Mouse (Mus musculus) kidney, embryonic 15.5 days (tissue): ENCODE measurements at regions not wholly inside any gene's neighbourhood (a gene's known extent, or its start where the extent isn't known, plus 50 kb on each side); places are given as distances from the start of the nearest gene placed in this dataset.
A peak's percentile ranks its signal among the peaks of the same experiment; 100 is the strongest.

ENCODE experiments used
- ATAC-seq: fragments of 200-750 bp; cut with Nextera tagmentation; replicated peaks from 2 replicates; pipeline ENCODE4 v1.8.0; 2017; ENCODE audit warnings: moderate TSS enrichment; ENCODE audit not compliant: low FRiP score
- H3K27ac ChIP-seq: fragments of 300-500 bp; sonication (generic); 2 replicates; pipeline ENCODE4 v1.5.1; 2015; ENCODE audit warnings: mild to moderate bottlenecking, inconsistent platforms
- H3K27me3 ChIP-seq: fragments of 300-500 bp; sonication (generic); 2 replicates; pipeline ENCODE4 v1.6.1; 2015; ENCODE audit warnings: inconsistent platforms
- H3K36me3 ChIP-seq: fragments of 300-500 bp; sonication (generic); 2 replicates; pipeline ENCODE4 v1.6.1; 2015; ENCODE audit warnings: inconsistent platforms
- H3K4me1 ChIP-seq: fragments of 300-500 bp; sonication (generic); 2 replicates; pipeline ENCODE4 v1.6.1; 2015; ENCODE audit warnings: inconsistent platforms
- H3K4me2 ChIP-seq: fragments of 300-500 bp; sonication (generic); 2 replicates; pipeline ENCODE4 v1.6.1; 2015; ENCODE audit warnings: moderate library complexity, mild to moderate bottlenecking, inconsistent platforms
- H3K4me3 ChIP-seq: fragments of 300-500 bp; sonication (generic); replicated peaks from 2 replicates; pipeline ENCODE4 v1.5.1; 2015; ENCODE audit warnings: mild to moderate bottlenecking, inconsistent platforms
- H3K9ac ChIP-seq: fragments of 300-500 bp; sonication (generic); 2 replicates; pipeline ENCODE4 v1.6.1; 2015; ENCODE audit warnings: mild to moderate bottlenecking, inconsistent platforms
- H3K9me3 ChIP-seq: fragments of 300-500 bp; sonication (generic); replicated peaks from 2 replicates; pipeline ENCODE4 v1.6.1; 2016; ENCODE audit warnings: inconsistent platforms
- WGBS: fragments of 180-500 bp; shearing (Covaris S2); methylation state at CpG from one replicate; pipeline ENCODE4 v1.1.7; 2015; ENCODE audit warnings: mixed read lengths; 5-methylcytosine and 5-hydroxymethylcytosine counted together

DNA sequence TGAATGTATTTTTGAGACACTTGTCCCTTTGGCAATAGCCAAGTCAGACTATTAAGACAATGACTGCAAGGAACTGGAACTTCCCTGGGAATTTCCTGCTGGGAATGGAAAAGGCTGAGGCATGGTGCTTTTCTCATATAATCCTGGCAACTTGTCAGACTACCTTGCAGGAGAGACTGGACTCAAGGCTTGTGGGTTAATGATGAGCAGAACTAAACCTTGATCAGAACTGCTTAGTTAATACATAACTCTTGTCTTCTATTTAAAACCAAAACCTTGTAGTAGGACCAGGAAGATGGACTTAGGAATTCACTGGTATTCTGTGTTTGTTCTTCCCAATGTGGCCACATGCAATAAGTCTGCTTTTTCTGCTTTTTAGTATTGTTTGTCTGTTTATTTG lies 579.3 kb upstream of the Plxna2 start:
- Histone ChIP-seq H3K4me2 (no peak overlapping the region), H3K27ac (no peak overlapping the region), H3K9ac (no peak overlapping the region), H3K27me3 (no peaks in the 10 kb centered on the region), H3K4me3 (no peak overlapping the region), H3K9me3 (no peaks in the 10 kb centered on the region), H3K4me1 (peaks cover 5% of the 10 kb centered on the region; the same call in 1 of the 2 replicates), H3K36me3 (no peaks in the 10 kb centered on the region)
- ATAC-seq, result peak; percentile 77

- Histone ChIP-seq H3K27me3 (no peaks in the 10 kb centered on the region), H3K4me2 (no peak overlapping the region), H3K27ac (no peak overlapping the region), H3K4me1 (no peaks in the 10 kb centered on the region), H3K4me3 (no peak overlapping the region), H3K36me3 (no peaks in the 10 kb centered on the region), H3K9me3 (no peaks in the 10 kb centered on the region), H3K9ac (no peak overlapping the region)
- no peak for ATAC-seq
- WGBS, result 77% methylated on average over 5 of the region's 5 CpGs
These were observed 583.7 kb upstream of the Plxna2 start for GRCm38 (mm10) chr1:194034199-194034883.

DNA sequence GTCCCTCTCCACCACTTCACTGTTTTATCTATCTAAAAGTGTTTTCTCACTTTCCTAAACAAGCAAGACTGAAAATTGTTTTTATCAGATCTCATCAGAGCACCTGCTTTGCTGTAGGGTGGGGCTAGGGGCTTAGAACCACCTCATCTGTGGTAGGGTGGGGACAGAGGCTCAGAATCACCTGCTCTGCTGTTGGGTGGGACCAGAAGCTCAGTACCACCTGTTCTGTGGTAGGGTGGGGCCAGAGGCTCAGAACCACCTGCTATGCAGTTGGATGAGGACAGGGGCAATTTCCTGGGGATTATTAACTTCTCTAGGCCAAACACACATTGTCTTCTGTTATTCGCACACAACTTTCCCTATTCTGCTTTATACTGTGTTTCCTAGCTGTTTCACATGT lies 585.4 kb upstream of the Plxna2 start:
- Histone ChIP-seq H3K4me2 (no peak overlapping the region), H3K27me3 (no peaks in the 10 kb centered on the region), H3K4me3 (no peak overlapping the region), H3K36me3 (no peaks in the 10 kb centered on the region), H3K4me1 (no peaks in the 10 kb centered on the region), H3K9me3 (no peaks in the 10 kb centered on the region), H3K9ac (no peak overlapping the region), H3K27ac (no peak overlapping the region)
- ATAC-seq, result no peak
- 97% methylated on average over 1 of the region's 1 CpGs for WGBS

GRCm38 (mm10) chr1:194030651-194031228 lies 587.3 kb upstream of the Plxna2 start:
- no peaks in the 10 kb centered on the region for H3K27me3 ChIP-seq
- 64% methylated on average over 3 of the region's 3 CpGs for WGBS
- H3K36me3 ChIP-seq, result no peaks in the 10 kb centered on the region
- no peak overlapping the region for H3K4me3 ChIP-seq
- no peaks in the 10 kb centered on the region for H3K4me1 ChIP-seq
- H3K9me3 ChIP-seq, result no peaks in the 10 kb centered on the region
- no peak for ATAC-seq
- H3K4me2 ChIP-seq, result no peak overlapping the region
- H3K9ac ChIP-seq, result no peak overlapping the region
- no peak overlapping the region for H3K27ac ChIP-seq

- ATAC-seq, result peak; percentile 70; the same call in 1 of the 2 replicates
- WGBS, result 61% methylated on average over 7 of the region's 7 CpGs
These were observed 590.9 kb upstream of the Plxna2 start for GRCm38 (mm10) chr1:194026958-194027692.

DNA sequence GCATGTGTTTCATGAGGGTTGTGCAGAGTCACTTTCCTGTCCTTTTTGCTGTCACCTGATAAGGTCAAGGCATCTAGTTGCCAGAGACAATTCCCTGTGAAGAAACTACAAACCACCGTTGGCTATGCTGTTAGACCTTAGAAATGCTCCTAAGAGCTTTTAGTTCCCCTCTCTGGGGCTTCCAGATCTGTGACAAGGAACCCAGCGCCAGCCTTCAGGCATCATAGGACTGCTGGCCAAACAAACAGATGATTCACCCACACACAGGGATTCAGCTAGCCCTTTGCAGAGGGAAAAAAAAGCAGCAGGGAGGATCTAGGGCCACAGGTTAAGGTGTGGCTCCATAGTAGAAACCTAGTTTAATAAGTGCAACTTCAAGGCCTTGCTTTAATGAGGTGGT lies 591.8 kb upstream of the Plxna2 start:
- no peaks in the 10 kb centered on the region for H3K36me3 ChIP-seq
- no peak overlapping the region for H3K4me2 ChIP-seq
- WGBS, result 58% methylated on average over 2 of the region's 2 CpGs
- ATAC-seq, result no peak
- H3K9ac ChIP-seq, result no peak overlapping the region
- H3K27me3 ChIP-seq, result no peaks in the 10 kb centered on the region
- no peaks in the 10 kb centered on the region for H3K4me1 ChIP-seq
- H3K27ac ChIP-seq, result no peak overlapping the region
- no peak overlapping the region for H3K4me3 ChIP-seq
- H3K9me3 ChIP-seq, result no peaks in the 10 kb centered on the region

More at GRCm38 (mm10) chr1:194026958-194027692, 590.9 kb upstream of the Plxna2 start:
- Histone ChIP-seq H3K4me1 (no peaks in the 10 kb centered on the region), H3K27ac (no peak overlapping the region), H3K9ac (no peak overlapping the region), H3K4me3 (no peak overlapping the region), H3K27me3 (no peaks in the 10 kb centered on the region), H3K9me3 (no peaks in the 10 kb centered on the region), H3K36me3 (no peaks in the 10 kb centered on the region), H3K4me2 (no peak overlapping the region)

- ATAC-seq, result no peak
- Histone ChIP-seq H3K9me3 (no peaks in the 10 kb centered on the region), H3K27me3 (no peaks in the 10 kb centered on the region), H3K36me3 (no peaks in the 10 kb centered on the region), H3K4me3 (no peak overlapping the region), H3K27ac (no peak overlapping the region), H3K9ac (no peak overlapping the region), H3K4me2 (no peak overlapping the region), H3K4me1 (no peaks in the 10 kb centered on the region)
These were observed 598.7 kb upstream of the Plxna2 start for GRCm38 (mm10) chr1:194019282-194019681.

- 81% methylated on average over 2 of the region's 2 CpGs for WGBS
- Histone ChIP-seq H3K27me3 (peaks cover 13% of the 10 kb centered on the region), H3K9ac (no peak overlapping the region), H3K4me1 (peaks cover 17% of the 10 kb centered on the region), H3K4me3 (no peak overlapping the region), H3K4me2 (no peak overlapping the region), H3K27ac (no peak overlapping the region), H3K9me3 (no peaks in the 10 kb centered on the region), H3K36me3 (no peaks in the 10 kb centered on the region)
- no peak for ATAC-seq
These were observed 622.1 kb upstream of the Camk1g start for GRCm38 (mm10) chr1:193992226-193992625.

GRCm38 (mm10) chr1:193989956-193990675 lies 620.0 kb upstream of the Camk1g start:
- 43% methylated on average over 10 of the region's 10 CpGs for WGBS
- peak overlapping the region; percentile 40 for H3K4me2 ChIP-seq
- no peak overlapping the region for H3K9ac ChIP-seq
- no peaks in the 10 kb centered on the region for H3K9me3 ChIP-seq
- peak; percentile 86 for ATAC-seq
- H3K27ac ChIP-seq, result no peak overlapping the region
- H3K27me3 ChIP-seq, result peaks cover 13% of the 10 kb centered on the region
- H3K36me3 ChIP-seq, result no peaks in the 10 kb centered on the region
- peaks cover 17% of the 10 kb centered on the region for H3K4me1 ChIP-seq
- no peak overlapping the region for H3K4me3 ChIP-seq

DNA sequence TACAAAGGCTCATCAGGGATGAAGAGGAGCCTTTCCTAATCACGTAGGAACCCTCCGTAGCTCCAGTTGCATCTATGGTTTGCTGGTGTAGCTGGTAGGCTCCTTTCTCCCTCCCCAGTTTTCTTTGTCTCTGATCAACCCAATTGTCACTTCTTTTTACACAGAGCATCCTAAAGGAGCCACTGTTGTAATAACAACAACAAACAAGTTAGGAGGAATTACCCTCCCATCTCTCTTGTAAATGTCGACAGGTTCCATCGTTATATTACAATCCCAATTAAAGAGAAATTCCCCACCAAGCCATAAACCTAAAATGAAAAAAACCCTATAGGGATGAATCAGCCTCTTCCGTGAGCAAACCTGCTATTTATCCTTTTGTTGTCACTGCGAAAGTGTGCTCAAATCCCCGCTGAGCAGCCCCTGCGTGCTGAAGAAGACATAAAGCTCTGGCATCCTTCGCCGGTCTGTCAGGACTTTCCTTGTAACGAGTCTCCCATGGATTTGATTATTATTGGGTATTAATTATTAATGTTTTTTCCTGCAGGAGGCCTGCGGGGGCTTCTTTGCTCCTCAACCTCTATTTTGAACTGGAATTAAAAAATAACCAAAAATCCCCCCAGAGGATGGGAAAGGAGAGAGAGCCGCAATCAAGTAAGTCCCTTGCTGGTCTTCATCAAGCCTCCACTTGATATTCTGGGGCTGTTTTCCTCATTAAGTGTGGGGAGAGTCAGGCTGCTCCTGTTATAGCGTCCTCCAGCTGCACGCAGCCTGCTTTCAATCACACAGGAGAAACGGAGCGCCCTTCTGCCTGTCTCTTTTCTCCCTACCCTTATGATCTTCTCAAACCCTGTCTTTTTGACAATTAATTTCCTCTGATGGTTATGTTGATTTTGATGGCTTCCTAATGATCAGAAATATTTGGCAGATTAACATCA lies 619.1 kb upstream of the Camk1g start:
- H3K4me1 ChIP-seq, result peaks cover 17% of the 10 kb centered on the region
- no peaks in the 10 kb centered on the region for H3K36me3 ChIP-seq
- peaks cover 13% of the 10 kb centered on the region for H3K27me3 ChIP-seq
- ATAC-seq, result 0 out of 2 replicates have a peak, but pooled peaks have one; percentile 66
- 18% methylated on average over 17 of the region's 17 CpGs for WGBS
- H3K4me3 ChIP-seq, result no peak overlapping the region
- H3K9me3 ChIP-seq, result no peaks in the 10 kb centered on the region
- no peak overlapping the region for H3K27ac ChIP-seq
- H3K4me2 ChIP-seq, result peak overlapping the region; percentile 40
- no peak overlapping the region for H3K9ac ChIP-seq

- no peaks in the 10 kb centered on the region for H3K4me1 ChIP-seq
- no peaks in the 10 kb centered on the region for H3K9me3 ChIP-seq
- no peak overlapping the region for H3K4me3 ChIP-seq
- WGBS, result 80% methylated on average over 4 of the region's 4 CpGs
- no peak overlapping the region for H3K9ac ChIP-seq
- H3K27me3 ChIP-seq, result no peaks in the 10 kb centered on the region
- no peak for ATAC-seq
- no peaks in the 10 kb centered on the region for H3K36me3 ChIP-seq
- H3K4me2 ChIP-seq, result no peak overlapping the region
- H3K27ac ChIP-seq, result no peak overlapping the region
These were observed 610.5 kb upstream of the Camk1g start for GRCm38 (mm10) chr1:193980571-193980970.
